Mouse (Mus musculus): ENCODE results near the gene Tmem131l.

Tmem131l gene

DNA sequence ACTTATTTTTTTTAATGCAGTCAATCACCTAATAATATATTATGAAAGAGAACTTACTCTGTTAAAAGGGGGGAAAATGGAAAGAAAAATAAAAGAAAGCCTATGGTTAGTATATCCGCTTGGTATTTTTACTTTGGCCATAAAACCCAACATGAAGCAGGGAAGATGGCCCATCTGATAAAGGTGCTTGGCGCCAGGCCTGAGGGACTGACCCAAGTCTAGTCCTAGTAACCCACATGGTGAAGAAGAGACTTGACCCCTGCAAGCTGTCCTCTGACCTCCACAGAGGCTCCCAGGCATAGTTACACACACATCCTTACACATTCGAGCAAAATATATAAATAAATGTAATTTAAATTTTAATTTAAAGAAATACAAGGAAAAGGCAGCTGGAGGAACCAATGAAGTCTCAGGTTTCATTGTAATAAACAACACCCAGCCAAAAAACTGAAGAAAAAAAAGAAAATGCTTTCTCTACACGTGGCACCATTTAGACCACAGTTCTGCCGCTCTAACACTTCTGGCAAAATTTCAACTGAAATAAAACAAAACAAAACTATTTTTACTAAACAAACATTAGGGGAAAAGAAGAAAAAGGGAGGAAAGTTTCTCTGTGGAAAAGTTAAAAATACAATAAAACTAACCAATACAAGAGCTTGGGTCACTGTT lies 28.8 kb downstream of the Tmem131l start:
- DNase-seq (ENCODE audit: extremely low spot score): no peak

DNA sequence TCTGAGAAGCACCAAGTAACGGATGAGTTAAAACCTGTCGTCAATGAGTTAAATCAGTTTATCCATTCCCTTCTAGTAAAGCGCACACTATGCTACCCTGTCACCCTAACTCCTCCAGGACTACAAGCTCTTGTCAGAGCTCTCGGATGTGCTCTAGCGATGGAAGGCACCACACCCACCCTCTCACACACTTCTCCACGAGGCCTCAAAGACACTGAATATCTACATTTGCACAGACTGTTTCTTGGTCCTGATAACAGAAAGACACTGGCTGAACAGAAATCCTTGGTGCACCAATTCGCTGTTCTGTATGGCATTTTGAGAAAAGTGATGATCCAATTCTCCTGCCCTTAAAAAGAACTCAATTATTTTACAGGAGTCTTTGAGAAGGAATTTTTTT lies 34.0 kb downstream of the Tmem131l start:
- no peak for DNase-seq (ENCODE audit: extremely low spot score)

- DNase-seq (ENCODE audit: extremely low spot score): no peak
Observed at GRCm38 (mm10) chr3:84004330-84005090, 35.5 kb downstream of the Tmem131l start.

DNA sequence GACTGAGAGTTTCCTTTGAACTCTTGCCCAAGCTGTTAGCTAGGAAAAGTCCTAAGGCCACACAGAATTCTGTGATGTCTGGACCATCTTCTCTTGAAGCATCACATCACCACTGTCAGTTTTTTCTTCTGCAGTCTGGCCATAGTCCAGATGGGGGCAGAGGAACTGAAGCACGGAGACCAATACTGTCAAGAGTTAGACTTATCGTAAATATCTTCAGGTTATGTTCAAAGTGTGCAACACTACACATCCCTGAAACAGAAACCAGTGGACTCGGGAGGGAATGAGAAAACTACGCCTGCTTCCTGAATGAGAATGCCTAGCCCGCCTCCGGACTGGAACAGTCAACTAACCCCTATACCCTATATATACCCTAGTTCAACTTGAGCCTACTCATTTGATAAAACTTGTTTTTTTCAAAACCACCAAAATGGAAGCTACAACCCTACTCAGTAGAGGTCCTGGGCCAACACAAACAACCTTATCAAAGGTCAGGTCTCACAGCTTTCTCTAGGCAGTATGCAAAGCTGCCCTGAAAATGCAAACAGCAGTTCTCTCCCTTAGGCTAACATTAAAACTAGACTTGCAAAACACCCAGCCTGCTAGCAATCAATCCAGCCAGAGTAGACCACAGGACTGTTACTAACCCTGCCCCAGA lies 37.4 kb downstream of the Tmem131l start:
- DNase-seq (ENCODE audit: extremely low spot score): no peak

- DNase-seq (ENCODE audit: extremely low spot score): no peak
Observed at GRCm38 (mm10) chr3:83997563-83997962, 42.4 kb downstream of the Tmem131l start.

DNA sequence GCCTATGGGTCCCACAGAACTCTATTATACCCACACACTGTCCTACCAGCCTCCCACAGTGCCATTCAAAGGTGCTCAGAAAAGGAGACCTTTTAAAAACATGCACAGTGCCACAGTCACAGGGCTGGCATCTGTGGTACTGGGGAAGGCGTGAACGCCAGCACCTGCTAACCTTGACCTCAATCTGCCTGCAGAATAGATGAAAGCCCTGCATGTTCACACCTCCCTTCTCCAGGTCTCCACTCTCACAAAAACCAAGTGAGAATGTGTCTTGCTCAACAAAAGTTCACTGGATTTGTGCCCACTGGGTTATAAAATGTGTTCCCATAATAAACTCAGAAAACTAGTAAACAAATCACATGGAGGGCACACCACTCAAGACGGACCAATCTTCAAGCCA lies 42.9 kb downstream of the Tmem131l start:
- DNase-seq (ENCODE audit: extremely low spot score): no peak

GRCm38 (mm10) chr3:83996086-83996485 lies 43.9 kb downstream of the Tmem131l start:
- no peak for DNase-seq (ENCODE audit: extremely low spot score)

GRCm38 (mm10) chr3:83995254-83995830 lies 44.6 kb downstream of the Tmem131l start:
- DNase-seq (ENCODE audit: extremely low spot score): no peak

DNA sequence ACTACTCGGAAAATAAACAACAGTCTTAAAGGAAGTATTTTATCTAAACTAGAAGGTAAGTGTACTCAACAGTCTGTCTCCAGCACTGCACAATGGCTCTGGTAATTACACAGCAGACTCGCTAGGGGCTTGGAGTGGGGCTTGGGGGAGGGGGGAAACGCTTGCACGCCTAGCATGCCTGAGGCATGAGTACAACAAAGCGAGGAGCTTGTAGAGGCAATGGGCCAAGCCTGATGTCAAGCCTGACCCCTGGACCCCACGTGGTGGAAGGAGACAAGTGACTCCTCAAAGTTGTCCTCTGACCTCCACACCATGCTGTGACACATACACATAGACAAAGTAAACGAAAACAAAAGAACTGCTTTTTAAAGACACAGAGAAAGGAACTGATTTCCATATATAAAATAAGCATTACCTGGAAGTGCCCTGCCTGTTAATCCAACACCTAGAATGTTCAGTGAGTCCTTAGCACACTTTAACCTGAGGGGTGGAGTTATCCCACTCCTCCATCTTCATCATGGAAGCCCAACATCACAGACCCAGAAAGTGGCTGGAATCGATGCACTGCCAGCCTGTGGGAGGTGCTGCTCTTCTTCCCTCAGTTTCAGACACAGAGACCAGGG lies 45.6 kb downstream of the Tmem131l start:
- DNase-seq (ENCODE audit: extremely low spot score): peak; percentile 67

DNA sequence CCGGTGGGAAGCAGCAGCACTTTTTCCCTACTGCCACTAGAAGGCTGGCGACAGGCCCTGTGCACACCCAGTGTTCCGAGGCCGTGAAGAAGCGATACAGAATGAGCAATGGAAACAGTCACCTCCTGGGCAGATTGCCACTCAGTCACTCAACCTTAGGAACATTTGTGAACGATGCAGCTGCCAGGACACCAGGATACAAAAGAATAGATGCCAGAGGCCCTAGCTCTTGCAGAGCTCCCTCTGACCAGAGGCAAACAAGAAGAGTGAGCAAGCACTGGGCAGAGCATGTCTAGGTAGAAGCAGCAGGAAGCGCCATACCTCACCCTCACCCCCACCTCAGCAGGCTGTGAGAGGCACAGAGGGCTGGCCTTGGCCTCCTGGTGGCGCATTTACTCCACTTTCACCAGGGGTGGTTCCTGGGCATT lies 46.9 kb downstream of the Tmem131l start:
- no peak for DNase-seq (ENCODE audit: extremely low spot score)

GRCm38 (mm10) chr3:83991691-83992524 lies 48.1 kb downstream of the Tmem131l start:
- no peak for DNase-seq (ENCODE audit: extremely low spot score)

- DNase-seq (ENCODE audit: extremely low spot score): peak; percentile 36
Observed at GRCm38 (mm10) chr3:83988214-83988613, 51.8 kb downstream of the Tmem131l start.

GRCm38 (mm10) chr3:83987533-83988112 lies 52.4 kb downstream of the Tmem131l start:
- no peak for DNase-seq (ENCODE audit: extremely low spot score)

GRCm38 (mm10) chr3:83986740-83987139 lies 53.2 kb downstream of the Tmem131l start:
- no peak for DNase-seq (ENCODE audit: extremely low spot score)

DNA sequence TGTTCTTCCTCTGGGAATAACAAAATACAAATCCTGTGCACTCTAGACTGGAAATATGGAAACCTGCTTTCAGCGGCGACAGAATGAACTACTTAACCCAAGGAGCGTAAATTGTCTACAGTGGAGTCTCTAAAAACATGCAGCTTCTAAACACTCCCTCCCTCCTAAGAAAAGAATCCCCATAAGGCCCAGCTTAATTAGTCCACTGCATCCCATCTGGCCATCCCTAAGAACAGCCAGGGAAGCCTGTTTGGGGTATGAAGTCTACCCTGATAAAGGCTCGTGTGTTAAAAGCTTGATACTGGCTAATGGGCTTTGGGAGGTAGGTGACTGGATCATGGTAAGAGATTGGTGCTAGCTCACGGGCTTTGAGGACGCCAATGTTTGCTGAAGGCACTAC lies 54.5 kb downstream of the Tmem131l start:
- no peak for DNase-seq (ENCODE audit: extremely low spot score)

GRCm38 (mm10) chr3:83984379-83984778 lies 55.6 kb downstream of the Tmem131l start:
- DNase-seq (ENCODE audit: extremely low spot score): no peak

DNA sequence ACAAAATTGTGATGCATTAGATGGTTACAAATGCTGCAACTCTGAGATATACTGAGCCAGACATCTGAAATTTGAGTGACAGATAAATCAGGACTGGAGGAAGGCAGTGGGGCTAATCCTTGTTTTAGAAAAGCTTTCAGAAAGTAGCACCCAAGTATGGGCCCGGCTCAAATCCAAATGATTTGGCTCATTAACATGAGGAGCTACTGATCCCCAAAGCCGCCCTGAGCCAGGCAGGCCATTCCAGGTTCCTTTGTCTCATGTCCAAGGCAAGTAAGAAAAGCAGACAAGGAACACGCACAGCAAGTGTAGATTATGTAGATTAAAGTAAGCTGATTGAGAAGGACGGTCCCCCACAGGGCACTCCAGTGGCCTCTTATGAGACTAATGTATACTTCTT lies 57.2 kb downstream of the Tmem131l start:
- no peak for DNase-seq (ENCODE audit: extremely low spot score)

DNA sequence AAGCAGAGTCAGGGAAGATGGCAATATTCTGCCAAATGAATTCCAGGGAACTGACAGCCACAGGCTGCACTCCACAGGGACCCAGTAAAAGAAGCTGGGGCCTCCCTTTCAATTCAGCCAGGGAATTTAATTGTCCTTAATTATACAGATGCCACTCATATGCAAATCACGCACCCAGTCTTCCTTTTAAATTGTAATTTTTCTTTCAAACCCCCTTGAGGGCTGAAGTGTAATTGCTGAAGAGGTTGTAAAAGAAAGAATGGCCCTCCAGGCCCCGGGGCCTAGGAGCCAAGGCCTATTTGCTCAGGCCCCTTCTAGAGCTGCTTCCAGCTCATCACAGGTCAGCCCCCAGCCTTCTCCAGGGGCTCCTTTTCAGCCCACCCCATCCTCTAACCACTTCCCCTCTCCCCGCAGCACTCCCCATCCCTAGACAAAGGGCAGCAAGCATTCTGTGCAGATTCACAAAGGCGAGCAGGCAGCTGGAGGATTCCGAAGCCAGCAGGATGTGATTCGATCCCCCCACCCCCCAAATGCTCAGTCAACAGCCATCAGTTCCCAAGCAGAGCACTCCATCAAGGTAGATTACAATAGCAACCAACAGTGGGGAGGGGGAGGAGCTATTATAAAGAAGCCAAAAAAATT lies 59.6 kb downstream of the Tmem131l start:
- DNase-seq (ENCODE audit: extremely low spot score): peak; percentile 73

DNA sequence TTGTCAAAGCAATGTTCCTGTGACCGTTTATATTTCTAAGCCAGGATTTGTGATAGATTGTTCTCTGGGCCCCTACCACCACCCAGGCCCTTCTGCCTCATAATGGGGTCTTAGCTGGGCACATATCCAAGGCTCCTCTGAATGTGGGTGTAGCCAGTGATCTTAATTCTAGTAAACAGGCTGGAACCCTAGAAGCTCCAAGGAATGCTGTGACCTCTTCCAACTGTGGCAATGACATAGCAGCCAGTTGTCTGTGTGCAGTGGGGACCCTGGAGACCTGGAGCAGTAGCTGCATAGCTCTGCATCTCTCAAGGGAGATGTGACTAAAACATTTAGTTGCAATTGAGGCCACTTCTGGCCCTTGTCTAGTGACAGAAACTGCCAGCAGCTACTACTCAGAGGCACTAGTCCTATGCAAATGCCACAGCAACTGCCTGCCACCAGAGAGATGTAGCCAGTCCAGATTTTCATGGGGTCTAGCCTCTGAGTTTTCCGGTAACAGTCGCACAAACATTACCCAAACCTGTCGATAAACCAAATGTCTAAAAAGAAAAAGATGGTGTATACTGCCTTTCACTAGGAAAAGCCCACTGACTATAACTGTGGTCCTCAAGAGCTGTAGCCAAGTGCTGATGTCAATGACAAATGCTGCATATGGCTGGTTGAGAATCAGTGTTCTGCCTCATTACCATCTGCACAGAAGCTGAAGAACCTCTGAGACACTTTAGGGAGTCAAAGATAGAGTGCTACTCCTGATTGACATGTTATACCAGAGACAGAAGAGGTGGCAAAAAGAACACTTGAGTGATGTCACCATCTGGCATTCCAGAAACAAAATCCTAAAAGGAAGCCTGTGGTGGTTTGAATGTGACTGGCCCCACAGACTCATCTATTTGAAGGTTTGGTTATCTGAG lies 61.2 kb downstream of the Tmem131l start:
- no peak for DNase-seq (ENCODE audit: extremely low spot score)

Data from embryo, embryonic 9.5 days (tissue).